Mouse (Mus musculus): Measurements from ENCODE around the gene Polr2l.

Gene Polr2l

DNA sequence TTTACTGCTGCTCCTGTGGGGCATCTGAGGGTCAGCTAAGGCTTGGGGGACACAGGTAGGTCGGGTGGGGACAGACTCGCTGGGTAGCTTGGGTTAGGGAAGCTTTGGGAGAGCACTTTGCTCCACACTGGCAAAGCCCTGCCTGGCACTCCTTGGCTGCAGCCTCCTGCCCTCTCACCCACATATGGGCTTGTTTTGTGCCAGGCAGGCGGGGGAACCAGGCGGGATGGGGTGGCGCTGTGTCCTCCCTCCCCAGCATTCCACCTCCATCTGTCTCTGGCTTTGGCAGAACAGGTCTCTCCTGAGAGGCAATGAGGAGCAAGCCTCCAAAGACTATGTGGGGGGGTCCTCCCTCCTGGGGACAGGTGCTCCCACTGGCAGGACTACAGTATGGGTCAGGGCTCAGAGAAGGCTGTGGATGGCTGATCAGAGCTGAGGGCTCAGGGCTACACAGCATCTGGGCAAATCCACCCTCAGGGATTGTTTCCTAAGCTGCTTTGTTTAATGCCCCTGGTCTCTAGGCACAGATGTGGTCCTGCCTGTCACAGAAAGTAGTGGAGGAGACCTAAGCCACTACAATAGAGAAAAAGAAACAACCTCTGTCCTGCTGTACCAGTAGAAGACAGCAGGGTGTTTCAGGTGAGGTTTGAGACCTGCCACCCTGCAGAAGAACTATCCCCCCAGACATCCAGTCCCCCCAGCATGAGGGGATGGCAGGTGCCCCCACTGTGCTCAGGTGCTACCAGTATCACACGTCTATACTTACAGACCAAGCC lies 42.0 kb downstream of the Polr2l start:
- no peak for DNase-seq (ENCODE audit: low spot score in 2 of 2)

DNA sequence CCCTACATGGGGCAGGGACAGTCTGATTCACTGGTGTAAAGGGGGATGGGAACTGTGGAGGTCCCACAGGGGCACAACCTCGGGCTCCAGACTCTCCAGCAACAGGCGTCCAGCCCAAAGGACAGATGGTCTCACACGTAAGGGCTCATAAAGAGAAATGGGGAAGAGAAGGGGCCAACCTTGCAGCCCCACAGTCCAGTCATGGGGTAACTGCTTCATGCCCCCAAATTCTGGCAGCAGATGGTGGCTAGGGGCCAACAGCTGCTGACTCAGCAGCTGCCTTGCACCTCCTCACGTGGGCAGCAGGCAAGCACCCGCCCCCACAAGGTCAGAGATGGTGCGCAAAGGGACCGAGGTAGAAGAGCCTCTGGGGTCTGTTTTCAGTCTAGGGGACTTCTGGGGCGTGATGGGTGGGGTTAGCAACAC lies 42.7 kb downstream of the Polr2l start:
- no peak for DNase-seq (ENCODE audit: low spot score in 2 of 2)

DNA sequence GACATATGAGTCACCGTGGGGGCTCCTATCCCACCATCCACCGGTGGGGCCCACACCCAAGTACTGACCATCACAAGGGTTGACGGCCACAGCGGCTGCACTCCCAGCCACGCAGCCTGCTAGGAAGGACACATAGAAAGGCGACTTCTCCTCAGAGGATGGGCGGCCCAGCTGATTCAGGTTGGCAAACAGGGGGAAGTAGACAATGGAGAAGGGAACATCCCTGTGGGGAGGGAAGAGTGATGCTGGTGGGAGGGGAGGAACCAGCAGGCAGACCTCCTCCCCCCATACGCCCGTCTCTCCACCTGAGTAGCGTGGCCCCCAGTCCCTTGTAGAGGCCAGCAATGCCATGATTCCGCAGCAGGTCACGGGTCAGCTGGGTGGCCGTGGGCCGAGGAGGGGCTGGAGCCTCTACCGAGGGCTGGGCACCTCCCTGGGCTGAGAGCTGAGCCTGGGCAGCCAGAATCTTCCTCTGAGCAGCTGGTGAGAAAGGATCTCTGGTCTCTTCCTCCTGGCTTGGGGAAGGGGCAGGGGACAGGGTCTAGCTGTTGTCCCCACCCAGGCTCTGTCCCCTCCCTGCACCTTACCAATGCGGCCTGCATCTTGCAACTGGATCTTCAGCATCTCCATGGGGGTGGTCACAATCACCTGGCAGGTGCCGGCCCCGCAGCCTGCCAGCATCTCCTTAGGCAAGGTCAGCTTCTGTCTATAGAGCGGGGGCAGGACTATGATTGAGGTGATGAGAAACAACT lies 43.3 kb downstream of the Polr2l start:
- no peak for DNase-seq (ENCODE audit: low spot score in 2 of 2)

DNA sequence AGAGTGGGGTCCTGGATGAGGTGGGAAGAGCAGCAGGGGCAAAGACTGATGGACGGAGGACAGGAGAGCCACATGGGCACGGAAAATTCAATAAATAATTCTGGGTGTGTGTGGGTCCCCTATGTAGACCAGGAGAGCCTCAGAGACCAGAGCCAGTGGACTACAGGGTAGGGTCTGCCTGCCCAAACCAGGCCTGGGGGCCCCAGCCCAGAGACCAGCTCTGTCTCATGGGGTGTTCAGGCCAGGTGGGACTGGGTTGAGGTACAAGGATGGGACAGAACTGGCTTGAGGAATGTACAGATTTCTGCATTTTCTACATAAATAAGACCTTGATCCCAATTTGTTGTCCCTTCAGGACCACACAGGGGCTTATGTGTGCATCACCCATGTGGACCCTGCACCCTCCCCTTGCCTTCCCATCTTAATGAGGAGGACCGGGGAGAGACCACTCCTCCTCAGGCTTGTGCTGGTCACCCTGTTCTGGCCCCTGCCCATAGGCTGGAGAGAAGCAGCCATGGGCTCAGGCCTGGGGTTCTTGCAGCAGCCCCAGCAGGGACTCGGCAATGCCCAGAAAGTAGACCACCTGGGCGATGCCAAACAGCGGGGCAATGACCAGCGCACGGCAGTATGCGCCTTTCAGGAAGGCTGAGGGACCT lies 44.2 kb downstream of the Polr2l start:
- DNase-seq (ENCODE audit: low spot score in 2 of 2), result no peak

DNA sequence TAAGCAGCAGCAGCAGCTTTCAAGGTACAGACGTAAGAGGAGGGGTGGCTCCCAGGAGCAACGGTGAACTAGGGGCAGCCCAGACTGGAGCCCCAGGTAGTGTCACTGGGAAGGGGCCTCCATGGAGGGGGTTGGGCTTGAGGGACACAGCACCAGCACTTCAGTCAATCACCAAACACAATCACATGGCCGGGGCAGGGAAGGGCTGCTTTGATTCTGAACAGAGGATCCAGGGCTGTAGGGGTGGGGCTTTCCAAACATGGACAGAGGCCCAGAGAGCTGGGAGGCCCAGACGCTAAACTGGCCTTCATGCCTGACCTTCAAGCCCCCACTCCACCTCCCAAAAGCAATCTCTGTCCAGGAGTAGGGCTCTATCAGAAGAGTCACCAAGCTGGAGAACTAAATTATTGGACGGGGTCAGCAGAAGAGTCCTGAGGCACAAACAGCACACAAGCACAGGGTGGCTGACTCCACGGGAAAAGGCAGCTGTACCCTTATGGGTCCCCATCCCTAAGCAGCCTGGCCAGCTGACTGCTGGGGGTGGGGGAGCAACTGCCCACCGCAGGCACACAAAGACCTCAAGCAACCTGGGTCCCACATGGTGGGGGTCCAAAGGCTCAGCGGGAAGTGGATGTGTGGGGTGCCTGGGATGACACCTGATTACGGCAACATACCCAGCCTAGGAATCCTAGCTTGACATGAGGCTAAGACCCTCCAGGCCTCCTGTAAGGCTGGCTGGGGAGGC lies 44.9 kb downstream of the Polr2l start:
- DNase-seq (ENCODE audit: low spot score in 2 of 2), result no peak

DNA sequence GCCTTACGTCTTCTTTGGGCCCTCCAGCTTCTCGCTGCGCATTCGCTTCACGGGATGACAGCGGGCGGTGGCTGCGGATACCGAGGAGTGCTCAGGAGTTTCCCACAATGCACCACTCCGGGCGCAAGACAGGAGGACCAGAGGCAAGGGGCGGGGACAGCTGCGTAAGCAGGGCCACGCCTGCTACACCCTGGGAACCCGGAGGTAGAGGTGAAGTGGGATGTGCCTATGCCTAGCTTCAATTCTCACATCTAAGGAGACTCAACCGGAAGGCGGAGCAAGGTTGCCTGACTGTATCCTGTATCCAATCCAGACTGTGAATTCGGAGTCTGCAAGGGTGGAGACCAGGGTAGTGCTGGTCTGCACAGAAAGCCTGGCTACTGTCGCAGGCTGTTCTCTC lies 45.6 kb downstream of the Polr2l start, which contains the start of gene Cend1:
Cend1 (minus strand) TSS at position 182 of the 400 bp plus-strand sequence.
- no peak for DNase-seq (ENCODE audit: low spot score in 2 of 2)

DNA sequence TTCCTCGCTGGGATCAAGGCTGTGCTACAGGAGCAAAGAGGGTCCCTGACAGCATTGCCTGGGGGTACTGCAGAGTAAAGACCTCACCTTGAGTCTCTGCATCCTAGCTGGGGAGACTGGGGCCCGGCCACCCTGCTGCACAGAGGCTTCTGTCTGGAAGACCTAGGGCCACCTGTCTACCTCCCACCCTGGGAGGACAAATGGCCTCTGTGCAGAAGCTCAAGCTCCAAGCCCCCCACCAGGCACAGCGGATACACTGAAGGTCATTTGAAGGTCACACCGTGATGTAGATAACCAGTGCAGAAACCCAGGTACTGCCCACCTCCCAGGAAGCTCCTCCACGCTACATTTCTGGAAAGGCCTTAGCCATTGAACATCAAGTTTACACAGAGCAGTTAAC lies 46.2 kb downstream of the Polr2l start:
- DNase-seq (ENCODE audit: low spot score in 2 of 2), result no peak

DNA sequence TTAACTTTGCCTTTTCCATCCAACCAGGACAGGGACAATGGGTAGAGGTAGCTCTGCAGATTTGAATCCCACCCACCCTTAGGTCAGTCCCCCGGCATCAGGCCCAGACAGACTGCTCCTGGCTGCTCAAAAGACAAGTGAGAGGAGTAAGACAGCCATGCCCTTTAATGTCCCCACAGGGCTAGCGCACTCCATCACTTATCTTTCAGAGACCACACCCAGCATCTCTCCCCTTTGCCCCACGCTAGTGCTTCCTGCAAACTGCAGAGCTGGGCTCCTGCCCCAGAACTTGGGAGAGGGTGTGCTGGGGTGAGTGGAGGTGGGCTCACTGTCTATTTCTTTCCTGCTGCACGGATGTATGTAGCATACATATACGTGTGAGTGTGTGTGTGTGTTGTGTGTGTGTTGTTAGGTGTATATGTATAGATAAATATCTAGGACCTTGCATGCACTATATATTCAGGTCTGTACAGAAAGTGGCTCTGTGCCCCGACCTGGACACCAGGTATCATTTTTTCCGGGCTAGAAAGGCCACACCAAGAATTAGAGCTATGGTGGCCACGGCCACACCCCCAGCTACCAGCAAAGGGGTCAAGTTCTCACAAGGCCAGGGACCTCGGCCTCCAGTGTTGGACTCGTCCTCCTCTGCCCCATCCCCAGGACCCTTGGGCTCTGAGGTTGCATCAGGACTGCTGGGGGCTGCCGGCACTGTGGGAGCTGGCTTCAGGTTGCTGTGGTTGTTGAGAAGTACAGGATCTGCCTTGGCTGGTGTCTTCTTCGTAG lies 47.8 kb downstream of the Polr2l start:
- no peak for DNase-seq (ENCODE audit: low spot score in 2 of 2)

DNA sequence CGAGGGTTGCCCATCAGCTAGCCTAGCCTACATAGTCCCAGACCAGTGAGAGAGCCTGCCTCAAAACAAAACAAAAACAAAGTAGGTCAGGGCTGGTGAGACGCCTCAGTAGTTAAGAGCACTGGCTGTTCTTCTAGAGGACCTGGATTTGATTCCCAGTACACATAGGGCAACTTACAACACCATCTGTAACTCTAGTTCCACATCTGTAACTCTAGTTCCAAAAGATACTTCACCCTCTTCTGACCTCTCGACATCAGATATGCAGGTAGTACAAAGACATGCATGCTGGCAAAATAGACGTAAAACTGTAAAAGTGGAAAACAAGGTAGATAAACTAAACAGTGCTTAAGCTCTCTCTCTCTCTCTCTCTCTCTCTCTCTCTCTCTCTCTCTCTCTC lies 51.1 kb downstream of the Polr2l start:
- no peak for DNase-seq (ENCODE audit: low spot score in 2 of 2)
